Mouse (Mus musculus) ES-Bruce4 (cell line): ENCODE results near the gene Btbd35f22. TPM values are rescaled to one million over a fixed set of nuclear protein-coding genes. Genes with fewer than 3 reads are reported as not detected.
"Not testable (repeated sequence)": the region's sequence is repeated elsewhere in the genome, so short reads cannot be mapped to it uniquely, and the experiment has no call there.

ENCODE experiments used
- H3K27ac ChIP-seq: 2 replicates; pipeline ENCODE4 v1.5.1; 2012; ENCODE audit warnings: low read length, inconsistent platforms; ENCODE audit not compliant: insufficient read depth
- H3K27me3 ChIP-seq: 2 replicates; pipeline ENCODE4 v1.6.1; 2012; ENCODE audit warnings: mild to moderate bottlenecking, low read length, inconsistent platforms; ENCODE audit not compliant: control insufficient read depth, poor library complexity, insufficient read depth, severe bottlenecking
- H3K36me3 ChIP-seq: 2 replicates; pipeline ENCODE4 v1.6.1; 2012; ENCODE audit warnings: inconsistent platforms, mild to moderate bottlenecking, low read length, moderate library complexity; ENCODE audit not compliant: control insufficient read depth, poor library complexity, insufficient read depth, severe bottlenecking
- H3K4me1 ChIP-seq: one replicate; pipeline ENCODE4 v1.8.1; 2011; ENCODE audit warnings: low read length; ENCODE audit not compliant: control insufficient read depth, insufficient read depth
- H3K4me3 ChIP-seq: 2 replicates; pipeline ENCODE4 v1.5.1; 2011; ENCODE audit warnings: low read depth, mild to moderate bottlenecking, low read length
- H3K9ac ChIP-seq: 2 replicates; pipeline ENCODE4 v1.6.1; 2012; ENCODE audit warnings: low read depth, mild to moderate bottlenecking, inconsistent platforms; ENCODE audit not compliant: poor library complexity, severe bottlenecking
- H3K9me3 ChIP-seq: replicated peaks from 2 replicates; pipeline ENCODE4 v1.6.1; 2012; ENCODE audit warnings: mild to moderate bottlenecking, low read length, inconsistent platforms; ENCODE audit not compliant: control insufficient read depth, poor library complexity, insufficient read depth, severe bottlenecking
- polyA plus RNA-seq: library from polyadenylated mRNA; stranded (reverse); fragments of >200 nt; gene quantifications from 2 replicates; pipeline ENCODE4 v1.2.4, GENCODE M21; 2011; ENCODE audit warnings: low read depth; ENCODE audit not compliant: missing spikeins, insufficient read depth, insufficient read length

Gene Btbd35f22
- not detected in 2 replicates for polyA plus RNA-seq

- not testable (repeated sequence) for H3K9ac ChIP-seq, H3K27me3 ChIP-seq, H3K9me3 ChIP-seq, H3K4me3 ChIP-seq, H3K4me1 ChIP-seq, H3K27ac ChIP-seq, H3K36me3 ChIP-seq
Measured at GRCm38 (mm10) chrX:32047529-32047928, at the start of gene Btbd35f22. Gene Btbd35f22 (plus strand): TSS chrX:32047829.

Other genes with a start within 250 kb of the Btbd35f22 start
- gene Gm21637, start 85.8 kb upstream of the Btbd35f22 start, polyA plus RNA-seq: not detected in 2 replicates
- not detected in 2 replicates for gene Btbd35f2, start 230.6 kb downstream of the Btbd35f22 start, polyA plus RNA-seq